Mouse (Mus musculus) stomach, postnatal 0 days (tissue): ENCODE results near the gene Aym1.

Experiments used
- CTCF ChIP-seq: IDR thresholded peaks from 2 replicates; pipeline ENCODE4 v1.5.1; 2016; ENCODE audit warnings: antibody characterized with exemption, low read depth, mild to moderate bottlenecking, moderate library complexity
- EP300 ChIP-seq: optimal IDR thresholded peaks from 2 replicates; pipeline ENCODE3; 2016; ENCODE audit warnings: antibody characterized with exemption

DNA sequence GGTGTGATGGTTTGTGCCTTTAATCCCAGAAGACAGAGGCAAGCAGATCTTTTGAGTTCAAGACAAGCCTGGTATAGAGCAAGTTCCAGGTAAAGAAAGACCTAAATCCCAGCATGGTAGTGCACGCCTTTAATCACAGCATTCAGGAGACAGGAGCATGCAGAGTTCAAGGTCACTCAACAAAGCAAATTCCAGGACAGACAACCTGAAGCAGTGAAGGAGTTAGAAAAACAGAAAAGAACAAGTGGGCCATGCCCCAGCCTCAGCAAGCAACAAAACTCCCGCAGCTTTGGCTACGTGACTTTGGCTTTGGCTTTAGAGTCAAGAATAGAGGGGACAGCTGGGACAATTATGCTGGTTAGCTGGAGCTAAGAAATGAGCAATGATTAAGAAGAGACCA lies 26.9 kb upstream of the Aym1 start:
- TF ChIP-seq CTCF (no peak), EP300 (no peak)
